Mouse (Mus musculus): ENCODE results near the gene Srsf6.

The Srsf6 gene

GRCm38 (mm10) chr2:162972752-162973151, 41.4 kb downstream of the Srsf6 start:
- in situ Hi-C loops (cut with MboI; ENCODE audit: low pct_unique_long_range_greater_than_20kb in 1 of 2, low sequenced_read_pairs in 2 of 2, unreplicated experiment in 1 of 2): loop anchor here in 1 of 2 experiments (25.0 kb wide), 1 partner anchor 365 kb away; no protein-coding TSS in a partner anchor

- in situ Hi-C loops (cut with MboI; ENCODE audit: low pct_unique_long_range_greater_than_20kb in 1 of 2, low sequenced_read_pairs in 2 of 2, unreplicated experiment in 1 of 2): loop anchor here in 1 of 2 experiments (25.0 kb wide), 1 partner anchor 364 kb away; no protein-coding TSS in a partner anchor
Observed at GRCm38 (mm10) chr2:162973206-162973605, 41.9 kb downstream of the Srsf6 start.

DNA sequence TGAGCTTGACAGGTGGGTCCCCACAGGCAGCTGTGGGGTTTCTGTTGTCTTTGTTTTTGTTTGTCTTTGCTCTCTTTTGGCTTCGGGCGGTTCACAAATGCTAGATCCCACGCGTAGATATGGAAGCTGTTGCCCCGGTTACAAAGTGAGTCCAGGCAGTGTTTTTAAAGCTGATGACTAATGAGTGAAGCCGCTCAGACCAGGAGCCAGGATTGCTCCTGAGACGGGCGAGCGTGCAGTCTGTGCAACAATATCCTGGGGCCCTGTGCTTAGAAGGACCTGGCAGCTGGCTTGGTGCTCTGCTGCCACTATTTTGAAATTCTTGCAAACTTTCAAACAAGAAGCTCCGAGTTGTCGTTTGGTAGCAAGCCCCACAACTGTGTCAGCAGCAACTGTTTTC, 42.3 kb downstream of the Srsf6 start:
- in situ Hi-C loops (cut with MboI; ENCODE audit: low pct_unique_long_range_greater_than_20kb in 1 of 2, low sequenced_read_pairs in 2 of 2, unreplicated experiment in 1 of 2): loop anchor here in 1 of 2 experiments (25.0 kb wide), 1 partner anchor 364 kb away; no protein-coding TSS in a partner anchor

- in situ Hi-C loops (cut with MboI; ENCODE audit: low pct_unique_long_range_greater_than_20kb in 1 of 2, low sequenced_read_pairs in 2 of 2, unreplicated experiment in 1 of 2): loop anchor here in 1 of 2 experiments (25.0 kb wide), 1 partner anchor 362 kb away; no protein-coding TSS in a partner anchor
Observed at GRCm38 (mm10) chr2:162975157-162975775, 43.9 kb downstream of the Srsf6 start.

- in situ Hi-C loops (cut with MboI; ENCODE audit: low pct_unique_long_range_greater_than_20kb in 1 of 2, low sequenced_read_pairs in 2 of 2, unreplicated experiment in 1 of 2): loop anchor here in 1 of 2 experiments (25.0 kb wide), 1 partner anchor 361 kb away; no protein-coding TSS in a partner anchor
Observed at GRCm38 (mm10) chr2:162976001-162976400, 44.7 kb downstream of the Srsf6 start.

GRCm38 (mm10) chr2:162984381-162984780, 53.1 kb downstream of the Srsf6 start:
- in situ Hi-C loops (cut with MboI; ENCODE audit: low pct_unique_long_range_greater_than_20kb in 1 of 2, low sequenced_read_pairs in 2 of 2, unreplicated experiment in 1 of 2): loop anchor here in 1 of 2 experiments (25.0 kb wide), 1 partner anchor 353 kb away; no protein-coding TSS in a partner anchor

DNA sequence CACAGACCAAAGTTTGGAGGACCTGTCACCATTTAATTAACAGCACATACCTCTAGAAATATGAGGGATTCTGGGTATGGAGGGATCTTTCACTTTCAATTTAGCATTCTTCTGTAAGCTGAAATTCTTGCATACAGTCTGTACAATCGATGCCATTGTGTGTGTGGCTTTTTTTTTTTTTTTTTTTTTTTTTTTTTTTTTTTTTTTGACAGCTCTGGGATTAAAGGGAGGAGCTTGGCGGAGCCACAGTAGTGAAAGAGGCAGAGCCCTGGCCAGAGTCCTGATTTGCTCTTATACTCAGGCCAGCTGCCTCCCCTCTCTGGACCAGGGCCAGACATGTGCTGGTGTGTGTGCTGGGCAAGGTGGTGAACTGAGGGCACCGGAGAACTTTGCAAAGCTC, 54.6 kb downstream of the Srsf6 start:
- in situ Hi-C loops (cut with MboI; ENCODE audit: low pct_unique_long_range_greater_than_20kb in 1 of 2, low sequenced_read_pairs in 2 of 2, unreplicated experiment in 1 of 2): loop anchor here in 1 of 2 experiments (25.0 kb wide), 1 partner anchor 351 kb away; no protein-coding TSS in a partner anchor

Measured in mouse embryonic stem cell (cell line).